Mouse (Mus musculus): ENCODE data around the gene Map3k12.

DNA sequence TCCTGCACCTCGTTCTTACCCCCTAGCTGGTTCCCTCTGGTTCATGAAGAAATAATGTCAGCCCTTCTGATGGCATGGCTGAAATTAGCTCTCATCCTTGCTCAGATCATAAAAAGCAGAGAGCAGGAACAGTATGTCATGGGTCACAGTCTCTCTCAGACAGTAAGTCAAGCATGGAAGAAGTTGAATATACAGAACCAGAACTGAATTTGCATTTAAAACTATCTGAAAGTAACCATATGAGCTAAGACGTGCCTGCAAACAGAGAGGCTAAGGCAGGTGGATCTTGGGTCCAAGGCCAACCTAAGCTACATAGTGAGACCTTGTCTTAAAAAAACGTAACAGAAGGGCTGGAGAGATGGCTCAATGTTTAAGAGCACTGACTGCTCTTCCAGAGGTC, 3.9 kb downstream of the Map3k12 start:
- TF ChIP-seq CTCF (conservative IDR thresholded peaks at IDR 0.05; ENCODE audit: low read length) (no peak), NANOG (IDR thresholded peaks at IDR 0.05; ENCODE audit: borderline replicate concordance, low read length) (no peak), POU5F1 (IDR thresholded peaks at IDR 0.05; ENCODE audit: borderline replicate concordance, low read length) (no peak)

Data from E14TG2a.4 (cell line).